Mouse (Mus musculus) thymus, postnatal 0 days (tissue): ENCODE measurements around the gene Aoc2. TPM values are rescaled to one million over a fixed set of nuclear protein-coding genes. Genes with fewer than 3 reads are reported as not detected.

ENCODE experiments used
- DNase-seq: peaks from one replicate; pipeline ENCODE4 v3.0.0-alpha.2; 2015; ENCODE audit warnings: low spot score
- polyA plus RNA-seq: library from polyadenylated mRNA; unstranded; fragments of >200 nt; fragmentation: Nextera tagmentation; extraction: Ambion mirVana; gene quantifications from 2 replicates; pipeline ENCODE4 v1.2.1, GENCODE M21; 2015

Aoc2 gene
- polyA plus RNA-seq, result 0.76 and 1.0 TPM in 2 replicates

GRCm38 (mm10) chr11:101324763-101325162, at the start of gene Aoc2:
Aoc2 (plus strand) TSS chr11:101325063.
- no peak for DNase-seq

- DNase-seq, result no peak
Measured at GRCm38 (mm10) chr11:101275309-101275708, 49.6 kb upstream of the Aoc2 start.

GRCm38 (mm10) chr11:101276319-101277070, 48.4 kb upstream of the Aoc2 start:
- DNase-seq, result no peak

GRCm38 (mm10) chr11:101277381-101278222, 47.3 kb upstream of the Aoc2 start:
- DNase-seq, result no peak

GRCm38 (mm10) chr11:101278223-101279192, 46.4 kb upstream of the Aoc2 start, which contains the start of the genes Cntd1 and Coa3:
Cntd1 (plus strand) TSS chr11:101279012.
Coa3 (minus strand) TSS chr11:101279114.
- DNase-seq, result peak; percentile 90

GRCm38 (mm10) chr11:101279193-101279569, 45.7 kb upstream of the Aoc2 start:
- DNase-seq, result no peak

GRCm38 (mm10) chr11:101280837-101281236, 44.0 kb upstream of the Aoc2 start:
- no peak for DNase-seq

- DNase-seq, result no peak
Measured at GRCm38 (mm10) chr11:101282896-101283295, 42.0 kb upstream of the Aoc2 start.

GRCm38 (mm10) chr11:101283805-101284204, 41.1 kb upstream of the Aoc2 start:
- no peak for DNase-seq

GRCm38 (mm10) chr11:101287306-101287705, 37.6 kb upstream of the Aoc2 start:
- DNase-seq, result no peak

- no peak for DNase-seq
Measured at GRCm38 (mm10) chr11:101291231-101291630, 33.6 kb upstream of the Aoc2 start.

- no peak for DNase-seq
Measured at GRCm38 (mm10) chr11:101295191-101295590, 29.7 kb upstream of the Aoc2 start.

- DNase-seq, result no peak
Measured at GRCm38 (mm10) chr11:101300881-101301280, 24.0 kb upstream of the Aoc2 start.

GRCm38 (mm10) chr11:101301299-101302003, 23.4 kb upstream of the Aoc2 start:
- DNase-seq, result no peak

- DNase-seq, result peak; percentile 93
Measured at GRCm38 (mm10) chr11:101302004-101302798, 22.7 kb upstream of the Aoc2 start, which contains the start of gene Becn1. Becn1 (minus strand) TSS chr11:101302286.

- DNase-seq, result no peak
Measured at GRCm38 (mm10) chr11:101307744-101308143, 17.1 kb upstream of the Aoc2 start.

GRCm38 (mm10) chr11:101311083-101311482, 13.8 kb upstream of the Aoc2 start:
- DNase-seq, result no peak

- DNase-seq, result no peak
Measured at GRCm38 (mm10) chr11:101312150-101312549, 12.7 kb upstream of the Aoc2 start.

- DNase-seq, result no peak
Measured at GRCm38 (mm10) chr11:101314567-101314966, 10.3 kb upstream of the Aoc2 start.
